ENCODE assay signal across 9 mouse cellular contexts in genomic region chr11:104599265-104599945, GRCm38 (mm10). TPM values are rescaled to one million over a fixed set of nuclear protein-coding genes. Genes with fewer than 3 reads are reported as not detected.
DNase-seq lines count a peak whose midpoint lies in the region; ATAC-seq lines count a peak whose summit lies in the region.
"Had no signal": no experiment of that assay in that cellular context is flagged by ENCODE, and none has a peak within 500 bp of the region (broad histone marks: within the 10 kb centered on the region; RNA-seq: fewer than 3 reads in every experiment).

No protein-coding gene starts in this region.

- H3K9ac ChIP-seq in kidney, embryonic 15.5 days = no peak overlapping the region
- H3K9ac ChIP-seq: embryonic facial prominence, embryonic 12.5 days; liver, postnatal 0 days had no signal

- WGBS in kidney, embryonic 15.5 days = 61% methylated on average over 13 of the region's 13 CpGs

- no peaks in the 10 kb centered on the region for H3K36me3 ChIP-seq in kidney, embryonic 15.5 days
- H3K36me3 ChIP-seq: embryonic facial prominence, embryonic 12.5 days had no signal

- 0 out of 2 replicates have a peak, but pooled peaks cover 7% of the 10 kb centered on the region for H3K4me1 ChIP-seq in kidney, embryonic 15.5 days
- H3K4me1 ChIP-seq: embryonic facial prominence, embryonic 12.5 days had no signal

- H3K9me3 ChIP-seq in kidney, embryonic 15.5 days (replicated peaks) = no peaks in the 10 kb centered on the region
- H3K9me3 ChIP-seq: embryonic facial prominence, embryonic 12.5 days had no signal

- H3K4me2 ChIP-seq in kidney, embryonic 15.5 days = no peak overlapping the region
- H3K4me2 ChIP-seq: embryonic facial prominence, embryonic 12.5 days had no signal

- 0 out of 2 replicates have a peak, but pooled peaks have one; percentile 46 for ATAC-seq in kidney, embryonic 15.5 days (replicated peaks; ENCODE audit: low FRiP score)
- ATAC-seq: liver, postnatal 0 days had no signal

- H3K27me3 ChIP-seq in kidney, embryonic 15.5 days = no peaks in the 10 kb centered on the region
- H3K27me3 ChIP-seq: embryonic facial prominence, embryonic 12.5 days had no signal

- H3K4me3 ChIP-seq in kidney, embryonic 15.5 days (replicated peaks) = no peak overlapping the region
- H3K4me3 ChIP-seq: embryonic facial prominence, embryonic 12.5 days had no signal

- peak overlapping the region; percentile 74 for H3K27ac ChIP-seq in kidney, embryonic 15.5 days
- H3K27ac ChIP-seq: embryonic facial prominence, embryonic 12.5 days had no signal

- DNase-seq in kidney, adult 18-20 months = no peak
- peak; percentile 30 for DNase-seq in adipocyte (ENCODE audit: low spot score)
- peak; percentile 42 for DNase-seq in fat pad, adult 2 months (ENCODE audit: extremely low read depth, low read depth, low spot score)
- DNase-seq in kidney, postnatal 4 days = peak; percentile 34 to 52
- DNase-seq in thymus, postnatal 36 days = no peak
- no peak for DNase-seq in urinary bladder, postnatal 25 days (ENCODE audit: low spot score)
- DNase-seq: liver, postnatal 0 days had no signal

RNA-seq across cellular contexts. Expression of gene Itgb3, which starts 8.4 kb away (rescaled TPM):
- polyA plus RNA-seq in kidney, embryonic 15.5 days (2015; fragmentation: Nextera tagmentation; extraction: Ambion mirVana) = 3.4 and 3.6 TPM in 2 replicates

RNA-seq across cellular contexts. Expression of gene Myl4, which starts 48.9 kb away (rescaled TPM):
- 16.9 and 29.9 TPM in 2 replicates for polyA plus RNA-seq in kidney, embryonic 15.5 days (2015; fragmentation: Nextera tagmentation; extraction: Ambion mirVana)

RNA-seq across cellular contexts. Expression of gene Cdc27, which starts 49.0 kb away (rescaled TPM):
- polyA plus RNA-seq in kidney, embryonic 15.5 days (2015; fragmentation: Nextera tagmentation; extraction: Ambion mirVana) = 38.2 and 43.3 TPM in 2 replicates

Comparison
In these comparisons a context has a peak if more than half of its experiments do, and no peak if none do; other contexts are left out.
1. DNase-seq: peak in adipocyte (single experiment), fat pad, adult 2 months (single experiment) and kidney, postnatal 4 days (2 of 2); none in kidney, adult 18-20 months (single experiment), thymus, postnatal 36 days (0 of 2) and urinary bladder, postnatal 25 days (single experiment).